ENCODE assay signal across 13 mouse cellular contexts in genomic region chr16:91505116-91505601, GRCm38 (mm10). TPM values are rescaled to one million over a fixed set of nuclear protein-coding genes. Genes with fewer than 3 reads are reported as not detected.
DNase-seq lines count a peak whose midpoint lies in the region; ATAC-seq lines count a peak whose summit lies in the region.
"Had no signal": no experiment of that assay in that cellular context is flagged by ENCODE, and none has a peak within 500 bp of the region (broad histone marks: within the 10 kb centered on the region; RNA-seq: fewer than 3 reads in every experiment).

No protein-coding gene starts in this region.

- no peaks in the 10 kb centered on the region for H3K27me3 ChIP-seq in forebrain, embryonic 16.5 days (replicated peaks; ENCODE audit: control insufficient read depth, insufficient read depth, low read length)
- no peaks in the 10 kb centered on the region for H3K27me3 ChIP-seq in forebrain, embryonic 11.5 days (ENCODE audit: control insufficient read depth, insufficient read depth, low read length)
- no peaks in the 10 kb centered on the region for H3K27me3 ChIP-seq in kidney, embryonic 16.5 days (ENCODE audit: insufficient read depth, low read length)
- H3K27me3 ChIP-seq: midbrain, embryonic 15.5 days; neural tube, embryonic 15.5 days had no signal

- intact Hi-C loops in left cerebral cortex, postnatal 4 days (cut with DNase I): no loop called here
- intact Hi-C loops in gastrocnemius, postnatal 14 days (cut with DNase I; ENCODE audit: low total_unique reads): loop anchor here (10.0 kb wide), 1 partner anchor 150 kb away; no protein-coding TSS in a partner anchor

- no peaks in the 10 kb centered on the region for H3K4me1 ChIP-seq in forebrain, embryonic 16.5 days (replicated peaks; ENCODE audit: control insufficient read depth, insufficient read depth, low read length)
- H3K4me1 ChIP-seq in forebrain, embryonic 11.5 days (replicated peaks; ENCODE audit: control insufficient read depth, insufficient read depth, low read length): no peaks in the 10 kb centered on the region
- H3K4me1 ChIP-seq in kidney, embryonic 16.5 days (ENCODE audit: insufficient read depth, low read length): no peaks in the 10 kb centered on the region
- H3K4me1 ChIP-seq: midbrain, embryonic 15.5 days; neural tube, embryonic 15.5 days had no signal

- peak overlapping the region; percentile 3; the same call in 1 of the 2 replicates for H3K27ac ChIP-seq in forebrain, embryonic 16.5 days (ENCODE audit: low read length)
- no peak overlapping the region for H3K27ac ChIP-seq in forebrain, embryonic 11.5 days (ENCODE audit: low read depth, low read length)
- H3K27ac ChIP-seq in kidney, embryonic 16.5 days (ENCODE audit: low read length): no peak overlapping the region
- H3K27ac ChIP-seq: hindbrain, embryonic 14.5 days; midbrain, embryonic 15.5 days; neural tube, embryonic 15.5 days had no signal

- H3K4me2 ChIP-seq in forebrain, embryonic 16.5 days (ENCODE audit: low read length): no peak overlapping the region
- no peak overlapping the region for H3K4me2 ChIP-seq in forebrain, embryonic 11.5 days (ENCODE audit: low read depth, low read length, severe bottlenecking)
- no peak overlapping the region for H3K4me2 ChIP-seq in kidney, embryonic 16.5 days (replicated peaks; ENCODE audit: low read depth, low read length)
- H3K4me2 ChIP-seq: hindbrain, embryonic 14.5 days; midbrain, embryonic 15.5 days; neural tube, embryonic 15.5 days had no signal

- H3K4me3 ChIP-seq in forebrain, embryonic 16.5 days (replicated peaks; ENCODE audit: low read length): no peak overlapping the region
- H3K4me3 ChIP-seq in forebrain, embryonic 11.5 days (ENCODE audit: low read depth, low read length): no peak overlapping the region
- no peak overlapping the region for H3K4me3 ChIP-seq in kidney, embryonic 16.5 days (ENCODE audit: low read length)
- H3K4me3 ChIP-seq: midbrain, embryonic 15.5 days; neural tube, embryonic 15.5 days had no signal

- ATAC-seq in forebrain, embryonic 16.5 days: peak; percentile 58; the same call in 1 of the 2 replicates
- no peak for ATAC-seq in forebrain, embryonic 11.5 days (replicated peaks; ENCODE audit: low FRiP score)
- ATAC-seq in kidney, embryonic 16.5 days (ENCODE audit: low FRiP score, low TSS enrichment): no peak
- ATAC-seq: midbrain, embryonic 15.5 days had no signal

- H3K9ac ChIP-seq in forebrain, embryonic 16.5 days (replicated peaks; ENCODE audit: low read depth, low read length): no peak overlapping the region
- H3K9ac ChIP-seq in forebrain, embryonic 11.5 days (ENCODE audit: low read length): no peak overlapping the region
- no peak overlapping the region for H3K9ac ChIP-seq in kidney, embryonic 16.5 days (replicated peaks; ENCODE audit: low read length)
- H3K9ac ChIP-seq: hindbrain, embryonic 14.5 days; midbrain, embryonic 15.5 days; neural tube, embryonic 15.5 days had no signal

- 78% methylated on average over 15 of the region's 15 CpGs for WGBS in forebrain, embryonic 16.5 days
- WGBS in forebrain, embryonic 11.5 days: 91% methylated on average over 15 of the region's 15 CpGs
- 92% methylated on average over 15 of the region's 15 CpGs for WGBS in kidney, embryonic 16.5 days

- peaks cover 48% of the 10 kb centered on the region for H3K36me3 ChIP-seq in forebrain, embryonic 16.5 days (ENCODE audit: control insufficient read depth, insufficient read depth)
- H3K36me3 ChIP-seq in forebrain, embryonic 11.5 days (ENCODE audit: control insufficient read depth, insufficient read depth, low read length): peaks cover 11% of the 10 kb centered on the region
- peaks cover 57% of the 10 kb centered on the region for H3K36me3 ChIP-seq in kidney, embryonic 16.5 days (ENCODE audit: insufficient read depth, low read length)

- H3K9me3 ChIP-seq in forebrain, embryonic 16.5 days (ENCODE audit: control insufficient read depth, low read length): no peaks in the 10 kb centered on the region
- no peaks in the 10 kb centered on the region for H3K9me3 ChIP-seq in forebrain, embryonic 11.5 days (ENCODE audit: control insufficient read depth, low read length)
- no peaks in the 10 kb centered on the region for H3K9me3 ChIP-seq in kidney, embryonic 16.5 days (ENCODE audit: low read length)
- H3K9me3 ChIP-seq: midbrain, embryonic 15.5 days; neural tube, embryonic 15.5 days had no signal

- no peak for DNase-seq in forebrain, embryonic 11.5 days (ENCODE audit: low spot score)
- peak; percentile 66 for DNase-seq in left cerebral cortex, postnatal 4 days
- DNase-seq in left cerebral cortex, adult 9 months (ENCODE audit: low spot score in 2 of 2): no peak
- peak; percentile 75 for DNase-seq in gastrocnemius, postnatal 14 days
- peak; percentile 81 for DNase-seq in skeletal muscle tissue, adult 2 months (ENCODE audit: low read depth, low spot score)
- no peak for DNase-seq in T-cell, adult 2 months (ENCODE audit: low spot score)
- DNase-seq: kidney, postnatal 36 days; lung, postnatal 10 days had no signal

RNA-seq across cellular contexts. Expression of gene Ifnar1, which starts 20.1 kb away (rescaled TPM):
- polyA plus RNA-seq in forebrain, embryonic 16.5 days (2015; fragmentation: Nextera tagmentation; extraction: Ambion mirVana): 55.9 and 56.1 TPM in 2 replicates
- polyA plus RNA-seq in forebrain, embryonic 11.5 days (2014; fragmentation: Nextera tagmentation; extraction: Ambion mirVana): 51.4 and 53.1 TPM in 2 replicates
- 10 to 100 TPM; 83.8 to 92.7 TPM for total RNA-seq in left cerebral cortex, postnatal 4 days (2021)
- total RNA-seq in gastrocnemius, postnatal 14 days (2021): 10 to 100 TPM; 26.1 to 28.7 TPM
- 67.3 and 71.8 TPM in 2 replicates for polyA plus RNA-seq in kidney, embryonic 16.5 days (2015; fragmentation: Nextera tagmentation; extraction: Ambion mirVana)

RNA-seq across cellular contexts. Expression of gene Ifngr2, which starts 41.7 kb away (rescaled TPM):
- polyA plus RNA-seq in forebrain, embryonic 16.5 days (2015; fragmentation: Nextera tagmentation; extraction: Ambion mirVana): 118 and 124 TPM in 2 replicates
- 28.8 and 31.6 TPM in 2 replicates for polyA plus RNA-seq in forebrain, embryonic 11.5 days (2014; fragmentation: Nextera tagmentation; extraction: Ambion mirVana)
- 10 to 100 TPM; 88.8 to 89.4 TPM for total RNA-seq in left cerebral cortex, postnatal 4 days (2021)
- total RNA-seq in gastrocnemius, postnatal 14 days (2021): 10 to 100 TPM; 51.4 to 54.4 TPM
- 52.1 and 52.7 TPM in 2 replicates for polyA plus RNA-seq in kidney, embryonic 16.5 days (2015; fragmentation: Nextera tagmentation; extraction: Ambion mirVana)

Comparison
In these comparisons a context has a peak if more than half of its experiments do, and no peak if none do; other contexts are left out.
1. DNase-seq: peak in left cerebral cortex, postnatal 4 days (single experiment), gastrocnemius, postnatal 14 days (single experiment) and skeletal muscle tissue, adult 2 months (single experiment); none in forebrain, embryonic 11.5 days (single experiment), left cerebral cortex, adult 9 months (0 of 2) and T-cell, adult 2 months (single experiment).